Mouse (Mus musculus) mouse embryonic stem cell (cell line): ENCODE measurements around the gene Vmn2r49.
"Not testable (repeated sequence)": the region's sequence is repeated elsewhere in the genome, so short reads cannot be mapped to it uniquely, and the experiment has no call there.

Source experiments
- in situ Hi-C, 2 experiments: fragments of 300-500 bp; cut with MboI; formaldehyde crosslinking; loops; 1 replicate in 1 of 2; 3 replicates in 1 of 2; pipeline ENCODE4 v1.14.3; 2019 to 2020; ENCODE audit warnings: low sequenced_read_pairs in 2 of 2, low pct_unique_long_range_greater_than_20kb in 1 of 2, mixed read lengths in 1 of 2; ENCODE audit not compliant: unreplicated experiment in 1 of 2

The Vmn2r49 gene

DNA sequence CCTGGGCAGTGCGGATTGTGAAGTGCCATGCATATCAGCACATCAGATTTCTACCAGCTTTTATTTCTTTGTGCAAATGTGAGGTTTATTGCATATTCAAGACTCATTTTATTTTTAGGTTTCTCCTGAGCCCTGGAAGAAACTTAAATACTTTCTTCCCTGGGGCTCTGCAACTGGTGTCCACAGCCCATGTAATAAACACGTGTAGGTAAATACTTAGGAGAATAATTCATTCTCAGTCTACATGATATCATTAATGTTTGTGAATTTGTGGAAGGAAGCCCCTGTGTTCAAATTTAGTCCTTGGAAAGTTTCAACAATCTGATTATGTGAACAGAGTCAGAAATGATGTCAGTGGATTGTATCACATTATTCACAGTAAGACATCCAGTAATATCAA is at the start of gene Vmn2r49:
TSS of gene Vmn2r49 (minus strand) at position 101 of the 400 bp plus-strand sequence.
- in situ Hi-C loops: not testable (repeated sequence)

- in situ Hi-C loops: not testable (repeated sequence)
These were observed 38.6 kb downstream of the Vmn2r49 start, which contains the start of gene Vmn2r48 for GRCm38 (mm10) chr7:9953485-9953884. Vmn2r48 (minus strand) TSS chr7:9953585.
